Mouse (Mus musculus) hindbrain, postnatal 0 days (tissue): ENCODE data around the gene Ifngr2. TPM values are rescaled to one million over a fixed set of nuclear protein-coding genes. Genes with fewer than 3 reads are reported as not detected.

Source experiments
- ATAC-seq: fragments of 200-750 bp; cut with Nextera tagmentation; 2 replicates; pipeline ENCODE4 v1.8.0; 2017; ENCODE audit warnings: mild to moderate bottlenecking, moderate TSS enrichment, moderate library complexity
- DNase-seq: peaks from one replicate; pipeline ENCODE4 v3.0.0-alpha.2; 2015; ENCODE audit warnings: low spot score
- H3K27ac ChIP-seq: fragments of 300-500 bp; sonication (generic); 2 replicates; pipeline ENCODE4 v1.5.1; 2014; ENCODE audit warnings: mild to moderate bottlenecking
- H3K27me3 ChIP-seq: fragments of 300-500 bp; sonication (generic); 2 replicates; pipeline ENCODE4 v1.6.1; 2014; ENCODE audit warnings: low read length, mixed read lengths; ENCODE audit not compliant: insufficient read depth
- H3K36me3 ChIP-seq: fragments of 300-500 bp; sonication (generic); 2 replicates; pipeline ENCODE4 v1.6.1; 2014; ENCODE audit warnings: low read length, mixed read lengths; ENCODE audit not compliant: insufficient read depth
- H3K4me1 ChIP-seq: fragments of 300-500 bp; sonication (generic); 2 replicates; pipeline ENCODE4 v1.6.1; 2014; ENCODE audit warnings: antibody characterized with exemption, low read length, mixed read lengths; ENCODE audit not compliant: insufficient read depth
- H3K4me2 ChIP-seq: fragments of 300-500 bp; sonication (generic); 2 replicates; pipeline ENCODE4 v1.6.1; 2014; ENCODE audit warnings: low read depth, mild to moderate bottlenecking, low read length, moderate library complexity, mixed read lengths
- H3K4me3 ChIP-seq: fragments of 300-500 bp; sonication (generic); 2 replicates; pipeline ENCODE4 v1.5.1; 2014; ENCODE audit warnings: low read length
- H3K9ac ChIP-seq: fragments of 300-500 bp; sonication (generic); replicated peaks from 2 replicates; pipeline ENCODE4 v1.6.1; 2014; ENCODE audit warnings: mild to moderate bottlenecking, low read length, moderate library complexity, mixed read lengths
- H3K9me3 ChIP-seq: fragments of 300-500 bp; sonication (generic); 2 replicates; pipeline ENCODE4 v1.6.1; 2016; ENCODE audit warnings: low read length, mixed read lengths
- CTCF ChIP-seq: IDR thresholded peaks from 2 replicates; pipeline ENCODE4 v1.5.1; 2016; ENCODE audit warnings: antibody characterized with exemption, control low read depth, low read depth
- WGBS: fragments of 180-500 bp; shearing (Covaris S2); extraction: QIAGEN DNeasy Blood & Tissue Kit; methylation state at CpG from one replicate; pipeline ENCODE4 v1.1.7; 2014; 5-methylcytosine and 5-hydroxymethylcytosine counted together
- microRNA-seq, 2 experiments: library from miRNA; unstranded; fragments of <30 nt; microRNA quantifications; one replicate each; pipeline ENCODE4; 2016
- polyA plus RNA-seq: library from polyadenylated mRNA; unstranded; fragments of >200 nt; fragmentation: Nextera tagmentation; extraction: Ambion mirVana; gene quantifications from 2 replicates; pipeline ENCODE4 v1.2.1, GENCODE M21; 2015
- total RNA-seq: library from RNA; depleted of rRNA; stranded (reverse); fragments of >200 nt; gene quantifications from 2 replicates; pipeline ENCODE4 v1.2.3, GENCODE M21; 2014; rRNA removed

The Ifngr2 gene
- total and polyA plus RNA-seq, 2 experiments from 2014 or later: 53.1 to 131 TPM

GRCm38 (mm10) chr16:91614552-91614951, 67.7 kb downstream of the Ifngr2 start:
- 66% methylated on average over 6 of the region's 6 CpGs for WGBS
- ATAC-seq: no peak
- no peak for DNase-seq
- Histone ChIP-seq H3K36me3 (no peaks in the 10 kb centered on the region), H3K27me3 (no peaks in the 10 kb centered on the region), H3K4me3 (no peak overlapping the region), H3K4me1 (no peaks in the 10 kb centered on the region), H3K4me2 (no peak overlapping the region), H3K9ac (no peak overlapping the region), H3K9me3 (no peaks in the 10 kb centered on the region), H3K27ac (no peak overlapping the region)
- TF ChIP-seq CTCF: no peak

Small RNA genes within 50 kb of the gene (microRNA-seq; reads per million reads assigned to microRNA genes)
- gene Mir6367: 0 reads per million in 2 experiments

Other genes starting within 250 kb of the Ifngr2 start
- gene Ifnar2, start 174.3 kb upstream of the Ifngr2 start, total RNA-seq: 18.3 and 20.9 TPM in 2 replicates
- 49.9 and 51.7 TPM in 2 replicates for gene Ifnar2, start 174.3 kb upstream of the Ifngr2 start, polyA plus RNA-seq
- not detected in 2 replicates for gene Gm21970, start 155.4 kb upstream of the Ifngr2 start, total RNA-seq
- gene Gm21970, start 155.4 kb upstream of the Ifngr2 start, polyA plus RNA-seq: not detected in 2 replicates
- 4.2 and 7.1 TPM in 2 replicates for gene Il10rb, start 140.9 kb upstream of the Ifngr2 start, total RNA-seq
- 14.6 and 14.8 TPM in 2 replicates for gene Il10rb, start 140.9 kb upstream of the Ifngr2 start, polyA plus RNA-seq
- 53.1 and 60.5 TPM in 2 replicates for gene Ifnar1, start 61.8 kb upstream of the Ifngr2 start, total RNA-seq
- 33.6 and 34.1 TPM in 2 replicates for gene Ifnar1, start 61.8 kb upstream of the Ifngr2 start, polyA plus RNA-seq
- gene Tmem50b, start 50.7 kb downstream of the Ifngr2 start, total RNA-seq: 79.6 and 93.3 TPM in 2 replicates
- 107 and 114 TPM in 2 replicates for gene Tmem50b, start 50.7 kb downstream of the Ifngr2 start, polyA plus RNA-seq
- 1.7 and 5.3 TPM in 2 replicates for gene Dnajc28, start 72.0 kb downstream of the Ifngr2 start, total RNA-seq
- 2.9 and 3.8 TPM in 2 replicates for gene Dnajc28, start 72.0 kb downstream of the Ifngr2 start, polyA plus RNA-seq
- gene Gart, start 99.9 kb downstream of the Ifngr2 start, total RNA-seq: 40.9 and 50.2 TPM in 2 replicates
- 46.2 and 46.6 TPM in 2 replicates for gene Gart, start 99.9 kb downstream of the Ifngr2 start, polyA plus RNA-seq
- gene Son, start 100.4 kb downstream of the Ifngr2 start, total RNA-seq: 246 and 254 TPM in 2 replicates
- 95.3 and 97.2 TPM in 2 replicates for gene Son, start 100.4 kb downstream of the Ifngr2 start, polyA plus RNA-seq
- gene Donson, start 141.7 kb downstream of the Ifngr2 start, total RNA-seq: 20.4 and 24.2 TPM in 2 replicates
- gene Donson, start 141.7 kb downstream of the Ifngr2 start, polyA plus RNA-seq: 15.3 and 15.7 TPM in 2 replicates
- gene Cryzl1, start 181.9 kb downstream of the Ifngr2 start, total RNA-seq: 28.4 and 67.3 TPM in 2 replicates
- 88.0 and 101 TPM in 2 replicates for gene Cryzl1, start 181.9 kb downstream of the Ifngr2 start, polyA plus RNA-seq
- 65.1 and 69.5 TPM in 2 replicates for gene Itsn1, start 182.2 kb downstream of the Ifngr2 start, total RNA-seq
- gene Itsn1, start 182.2 kb downstream of the Ifngr2 start, polyA plus RNA-seq: 33.6 and 34.8 TPM in 2 replicates